Mouse (Mus musculus): ENCODE results near the gene Lmntd1. TPM values are rescaled to one million over a fixed set of nuclear protein-coding genes. Genes with fewer than 3 reads are reported as not detected.

Gene Lmntd1
- polyA plus RNA-seq, 1 experiment from 2014 or later: 0.20 TPM

GRCm38 (mm10) chr6:145651976-145652375, 37.9 kb upstream of the Lmntd1 start:
- Histone ChIP-seq H3K9me3 (replicated peaks; ENCODE audit: control insufficient read depth, low read length) (no peaks in the 10 kb centered on the region), H3K4me2 (ENCODE audit: low read depth, low read length) (no peak overlapping the region), H3K36me3 (replicated peaks; ENCODE audit: control insufficient read depth, insufficient read depth, low read depth, low read length) (no peaks in the 10 kb centered on the region), H3K27ac (replicated peaks; ENCODE audit: low read depth, low read length) (no peak overlapping the region), H3K4me3 (ENCODE audit: low read depth, low read length) (no peak overlapping the region), H3K9ac (replicated peaks; ENCODE audit: low read length) (no peak overlapping the region), H3K4me1 (ENCODE audit: control insufficient read depth, insufficient read depth, low read length) (no peaks in the 10 kb centered on the region), H3K27me3 (ENCODE audit: control insufficient read depth, insufficient read depth, low read length) (no peaks in the 10 kb centered on the region)
- DNase-seq (ENCODE audit: low spot score) (no peak), ATAC-seq (replicated peaks; ENCODE audit: insufficient number of reproducible peaks, low FRiP score, low TSS enrichment, low read depth) (no peak)
- 76% methylated on average over 2 of the region's 2 CpGs for WGBS

DNA sequence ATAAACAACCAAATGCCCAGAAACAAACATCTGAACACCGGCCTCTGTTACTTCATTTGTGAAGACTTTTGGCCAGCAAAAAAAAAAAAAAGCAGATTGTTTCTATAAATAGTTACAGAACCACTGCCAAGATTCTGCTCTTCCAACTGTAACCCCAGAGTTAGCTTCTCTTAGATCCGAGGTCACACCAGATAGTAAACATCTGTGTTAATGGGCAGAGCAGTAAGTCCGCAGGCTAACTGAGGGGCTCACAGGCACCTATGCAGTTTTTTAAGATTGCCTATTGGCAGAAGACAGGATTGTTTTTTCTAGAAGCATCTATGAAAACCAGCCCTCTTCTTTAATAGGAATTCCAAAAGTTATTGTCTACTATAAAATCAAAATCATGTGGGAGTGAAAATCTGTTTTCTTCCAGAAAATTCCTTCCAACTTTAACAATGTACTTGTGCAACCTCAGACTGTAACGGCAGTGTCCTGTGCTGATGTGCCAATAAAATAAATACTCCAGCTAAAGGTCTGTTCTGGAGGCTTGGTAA, 26.9 kb upstream of the Lmntd1 start:
- H3K27me3 ChIP-seq (ENCODE audit: control insufficient read depth, insufficient read depth, low read length): no peaks in the 10 kb centered on the region
- H3K9ac ChIP-seq (replicated peaks; ENCODE audit: low read length): no peak overlapping the region
- H3K9me3 ChIP-seq (replicated peaks; ENCODE audit: control insufficient read depth, low read length): no peaks in the 10 kb centered on the region
- H3K4me2 ChIP-seq (ENCODE audit: low read depth, low read length): no peak overlapping the region
- no peak for DNase-seq (ENCODE audit: low spot score)
- no peak overlapping the region for H3K4me3 ChIP-seq (ENCODE audit: low read depth, low read length)
- H3K36me3 ChIP-seq (replicated peaks; ENCODE audit: control insufficient read depth, insufficient read depth, low read depth, low read length): no peaks in the 10 kb centered on the region
- H3K27ac ChIP-seq (replicated peaks; ENCODE audit: low read depth, low read length): no peak overlapping the region
- WGBS: 81% methylated on average over 4 of the region's 4 CpGs
- no peak for ATAC-seq (replicated peaks; ENCODE audit: insufficient number of reproducible peaks, low FRiP score, low TSS enrichment, low read depth)
- H3K4me1 ChIP-seq (ENCODE audit: control insufficient read depth, insufficient read depth, low read length): no peaks in the 10 kb centered on the region

GRCm38 (mm10) chr6:145638248-145638647, 24.1 kb upstream of the Lmntd1 start:
- WGBS: 87% methylated on average over 6 of the region's 6 CpGs

DNA sequence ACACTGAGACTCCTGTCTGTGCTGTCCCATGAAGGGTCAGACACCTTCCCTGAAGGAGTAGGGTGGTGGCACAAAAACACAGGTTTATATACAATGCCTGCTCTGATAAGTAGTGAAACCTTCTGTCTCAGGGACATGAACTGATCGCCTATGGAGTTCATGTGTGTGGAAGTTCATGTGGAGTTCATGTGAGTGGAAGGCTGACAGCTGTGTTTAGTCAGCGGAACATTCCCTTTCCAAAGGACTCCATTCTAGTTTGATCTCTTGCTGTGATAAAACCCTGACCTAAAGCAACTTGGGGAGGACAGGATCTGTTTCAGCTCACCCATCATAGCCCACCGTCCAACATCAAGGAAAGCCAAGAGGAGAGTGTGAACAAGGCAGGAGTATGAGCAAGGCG, 22.6 kb upstream of the Lmntd1 start:
- ATAC-seq (replicated peaks; ENCODE audit: insufficient number of reproducible peaks, low FRiP score, low TSS enrichment, low read depth) (no peak), DNase-seq (ENCODE audit: low spot score) (no peak)
- Histone ChIP-seq H3K9ac (replicated peaks; ENCODE audit: low read length) (no peak overlapping the region), H3K36me3 (replicated peaks; ENCODE audit: control insufficient read depth, insufficient read depth, low read depth, low read length) (no peaks in the 10 kb centered on the region), H3K9me3 (replicated peaks; ENCODE audit: control insufficient read depth, low read length) (no peaks in the 10 kb centered on the region), H3K27me3 (ENCODE audit: control insufficient read depth, insufficient read depth, low read length) (no peaks in the 10 kb centered on the region), H3K4me2 (ENCODE audit: low read depth, low read length) (no peak overlapping the region), H3K27ac (replicated peaks; ENCODE audit: low read depth, low read length) (no peak overlapping the region), H3K4me1 (ENCODE audit: control insufficient read depth, insufficient read depth, low read length) (no peaks in the 10 kb centered on the region), H3K4me3 (ENCODE audit: low read depth, low read length) (no peak overlapping the region)
- WGBS: 69% methylated on average over 4 of the region's 4 CpGs

More at GRCm38 (mm10) chr6:145638248-145638647, 24.1 kb upstream of the Lmntd1 start:
- H3K4me1 ChIP-seq (ENCODE audit: control insufficient read depth, insufficient read depth, low read length): no peaks in the 10 kb centered on the region
- no peak overlapping the region for H3K27ac ChIP-seq (replicated peaks; ENCODE audit: low read depth, low read length)
- no peak overlapping the region for H3K4me2 ChIP-seq (ENCODE audit: low read depth, low read length)
- no peaks in the 10 kb centered on the region for H3K36me3 ChIP-seq (replicated peaks; ENCODE audit: control insufficient read depth, insufficient read depth, low read depth, low read length)
- H3K4me3 ChIP-seq (ENCODE audit: low read depth, low read length): no peak overlapping the region
- H3K9ac ChIP-seq (replicated peaks; ENCODE audit: low read length): no peak overlapping the region
- DNase-seq (ENCODE audit: low spot score): no peak
- no peaks in the 10 kb centered on the region for H3K9me3 ChIP-seq (replicated peaks; ENCODE audit: control insufficient read depth, low read length)
- no peak for ATAC-seq (replicated peaks; ENCODE audit: insufficient number of reproducible peaks, low FRiP score, low TSS enrichment, low read depth)
- H3K27me3 ChIP-seq (ENCODE audit: control insufficient read depth, insufficient read depth, low read length): no peaks in the 10 kb centered on the region

DNA sequence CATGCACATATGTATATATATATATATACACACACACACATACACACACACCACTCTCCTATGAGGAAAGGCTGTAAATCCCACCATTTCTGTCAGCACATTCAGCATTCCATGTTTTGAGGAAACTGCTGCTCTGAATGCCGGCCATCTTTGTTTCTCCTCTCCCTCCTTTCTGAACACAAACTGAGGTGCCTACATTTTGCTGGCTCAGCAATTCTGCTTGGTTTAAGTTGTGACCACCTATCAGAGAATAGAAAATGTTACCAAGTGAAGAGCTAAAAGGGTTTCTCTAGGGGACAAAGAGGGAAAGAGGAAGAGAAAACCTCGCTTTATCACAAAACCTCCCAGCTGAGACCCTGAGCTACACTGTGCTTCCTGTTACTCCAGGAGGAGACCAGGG, 20.3 kb upstream of the Lmntd1 start:
- no peak overlapping the region for H3K4me3 ChIP-seq (ENCODE audit: low read depth, low read length)
- no peak overlapping the region for H3K27ac ChIP-seq (replicated peaks; ENCODE audit: low read depth, low read length)
- no peaks in the 10 kb centered on the region for H3K9me3 ChIP-seq (replicated peaks; ENCODE audit: control insufficient read depth, low read length)
- no peaks in the 10 kb centered on the region for H3K36me3 ChIP-seq (replicated peaks; ENCODE audit: control insufficient read depth, insufficient read depth, low read depth, low read length)
- DNase-seq (ENCODE audit: low spot score) (no peak), ATAC-seq (replicated peaks; ENCODE audit: insufficient number of reproducible peaks, low FRiP score, low TSS enrichment, low read depth) (no peak)
- H3K9ac ChIP-seq (replicated peaks; ENCODE audit: low read length): no peak overlapping the region
- no peak overlapping the region for H3K4me2 ChIP-seq (ENCODE audit: low read depth, low read length)
- WGBS: 83% methylated on average over 2 of the region's 2 CpGs
- no peaks in the 10 kb centered on the region for H3K4me1 ChIP-seq (ENCODE audit: control insufficient read depth, insufficient read depth, low read length)
- H3K27me3 ChIP-seq (ENCODE audit: control insufficient read depth, insufficient read depth, low read length): no peaks in the 10 kb centered on the region

DNA sequence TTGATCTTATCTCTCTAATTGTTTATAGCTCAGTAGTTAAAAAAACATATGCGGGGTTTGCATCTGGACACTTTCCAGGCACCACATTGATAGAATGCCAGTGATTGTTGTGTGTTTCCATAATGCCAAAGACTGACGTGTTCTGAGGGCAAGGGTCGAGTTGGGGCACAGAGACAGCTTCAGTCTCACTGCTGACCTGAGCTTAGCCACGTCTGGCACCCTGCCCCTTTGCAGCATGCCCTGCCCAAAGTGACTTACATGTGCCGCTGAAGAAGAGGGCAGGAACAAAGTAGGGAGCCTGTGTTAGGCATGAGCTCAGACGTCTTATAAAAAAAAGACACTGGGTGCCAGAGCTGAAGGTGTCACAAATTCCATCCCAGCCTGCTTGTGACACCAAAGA, 16.1 kb upstream of the Lmntd1 start:
- no peak overlapping the region for H3K9ac ChIP-seq (replicated peaks; ENCODE audit: low read length)

DNA sequence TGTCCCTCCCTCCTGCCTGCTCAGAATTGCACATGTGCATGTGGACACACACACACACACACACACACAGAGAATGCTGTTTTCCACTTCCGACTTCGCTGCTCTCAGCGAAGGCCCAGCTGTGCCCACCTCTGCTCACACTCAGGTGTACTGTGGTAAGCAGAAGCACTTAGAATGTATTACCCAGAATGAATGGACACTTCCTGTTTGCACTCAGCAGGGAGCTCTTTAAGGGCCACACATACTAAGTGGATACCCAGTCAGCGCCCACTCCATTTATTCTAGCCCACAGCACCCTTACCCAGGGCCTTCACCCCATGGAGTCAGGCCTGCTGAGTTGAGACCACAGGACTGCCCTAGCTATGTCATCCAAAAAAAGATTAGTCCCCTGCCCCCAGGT, 9.0 kb upstream of the Lmntd1 start:
- Histone ChIP-seq H3K27ac (replicated peaks; ENCODE audit: low read depth, low read length) (no peak overlapping the region), H3K36me3 (replicated peaks; ENCODE audit: control insufficient read depth, insufficient read depth, low read depth, low read length) (no peaks in the 10 kb centered on the region), H3K9me3 (replicated peaks; ENCODE audit: control insufficient read depth, low read length) (no peaks in the 10 kb centered on the region), H3K9ac (replicated peaks; ENCODE audit: low read length) (no peak overlapping the region), H3K4me3 (ENCODE audit: low read depth, low read length) (no peak overlapping the region), H3K4me2 (ENCODE audit: low read depth, low read length) (no peak overlapping the region), H3K27me3 (ENCODE audit: control insufficient read depth, insufficient read depth, low read length) (no peaks in the 10 kb centered on the region), H3K4me1 (ENCODE audit: control insufficient read depth, insufficient read depth, low read length) (no peaks in the 10 kb centered on the region)
- DNase-seq (ENCODE audit: low spot score) (no peak), ATAC-seq (replicated peaks; ENCODE audit: insufficient number of reproducible peaks, low FRiP score, low TSS enrichment, low read depth) (no peak)
- WGBS: 79% methylated on average over 4 of the region's 4 CpGs

More for the DNA sequence above, 16.1 kb upstream of the Lmntd1 start:
- 61% methylated on average over 6 of the region's 6 CpGs for WGBS
- Histone ChIP-seq H3K4me3 (ENCODE audit: low read depth, low read length) (no peak overlapping the region), H3K27me3 (ENCODE audit: control insufficient read depth, insufficient read depth, low read length) (no peaks in the 10 kb centered on the region), H3K4me1 (ENCODE audit: control insufficient read depth, insufficient read depth, low read length) (no peaks in the 10 kb centered on the region), H3K36me3 (replicated peaks; ENCODE audit: control insufficient read depth, insufficient read depth, low read depth, low read length) (no peaks in the 10 kb centered on the region), H3K4me2 (ENCODE audit: low read depth, low read length) (no peak overlapping the region), H3K9me3 (replicated peaks; ENCODE audit: control insufficient read depth, low read length) (no peaks in the 10 kb centered on the region), H3K27ac (replicated peaks; ENCODE audit: low read depth, low read length) (no peak overlapping the region)
- DNase-seq (ENCODE audit: low spot score) (no peak), ATAC-seq (replicated peaks; ENCODE audit: insufficient number of reproducible peaks, low FRiP score, low TSS enrichment, low read depth) (no peak)

- Histone ChIP-seq H3K4me2 (ENCODE audit: low read depth, low read length) (no peak overlapping the region), H3K36me3 (replicated peaks; ENCODE audit: control insufficient read depth, insufficient read depth, low read depth, low read length) (no peaks in the 10 kb centered on the region), H3K4me3 (ENCODE audit: low read depth, low read length) (no peak overlapping the region), H3K9ac (replicated peaks; ENCODE audit: low read length) (no peak overlapping the region), H3K27me3 (ENCODE audit: control insufficient read depth, insufficient read depth, low read length) (no peaks in the 10 kb centered on the region), H3K9me3 (replicated peaks; ENCODE audit: control insufficient read depth, low read length) (no peaks in the 10 kb centered on the region), H3K4me1 (ENCODE audit: control insufficient read depth, insufficient read depth, low read length) (no peaks in the 10 kb centered on the region), H3K27ac (replicated peaks; ENCODE audit: low read depth, low read length) (no peak overlapping the region)
- ATAC-seq (replicated peaks; ENCODE audit: insufficient number of reproducible peaks, low FRiP score, low TSS enrichment, low read depth): no peak
- 84% methylated on average over 5 of the region's 5 CpGs for WGBS
- no peak for DNase-seq (ENCODE audit: low spot score)
These were observed 2.5 kb upstream of the Lmntd1 start for GRCm38 (mm10) chr6:145616402-145617229.

Measured in embryonic facial prominence, embryonic 11.5 days (tissue).